Mouse (Mus musculus) G1E (cell line): ENCODE results near the gene Cfap44.

Experiments
- CTCF ChIP-seq: IDR thresholded peaks from 2 replicates; pipeline ENCODE4 v1.5.1; 2012; ENCODE audit warnings: low read depth, low read length, inconsistent platforms, mixed read lengths
- TAL1 ChIP-seq: conservative IDR thresholded peaks from 2 replicates; pipeline ENCODE4 v1.6.1; 2012; ENCODE audit warnings: low read depth, low read length, inconsistent platforms, mixed read lengths

- TF ChIP-seq TAL1 (no peak), CTCF (no peak)
These were observed 10.3 kb upstream of the Cfap44 start for GRCm38 (mm10) chr16:44384251-44384650.
